Mouse (Mus musculus): ENCODE data around the gene Lsm14b. TPM values are rescaled to one million over a fixed set of nuclear protein-coding genes. Genes with fewer than 3 reads are reported as not detected.
A peak's percentile ranks its signal among the peaks of the same experiment; 100 is the strongest.

The Lsm14b gene
- polyA plus RNA-seq, 1 experiment from 2014 or later, result 3.9 TPM

DNA sequence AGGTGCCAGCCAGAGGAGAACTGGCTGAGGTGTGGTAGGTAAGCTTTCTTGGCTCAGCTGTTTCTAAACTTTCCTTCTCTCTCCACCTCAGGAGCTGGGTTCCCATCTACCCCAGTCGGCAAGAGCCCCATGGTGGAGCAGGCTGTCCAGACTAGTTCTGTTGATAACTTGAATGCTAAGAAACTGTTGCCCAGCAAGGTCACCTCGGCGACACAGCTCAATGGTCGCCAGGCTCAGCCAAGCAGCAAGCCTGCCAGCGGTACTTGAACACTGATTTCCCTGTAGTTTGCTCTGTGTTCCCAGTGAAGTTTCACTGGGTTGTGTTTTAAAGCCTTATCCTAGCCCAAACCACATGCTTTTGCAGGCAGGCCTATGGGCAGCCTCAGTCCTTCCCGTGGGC lies 6.5 kb downstream of the Lsm14b start:
- Histone ChIP-seq H3K4me3 (ENCODE audit: low read depth, low read length) (no peak overlapping the region), H3K9ac (ENCODE audit: low read length) (no peak overlapping the region), H3K27me3 (ENCODE audit: control insufficient read depth, insufficient read depth, low read length) (no peaks in the 10 kb centered on the region), H3K27ac (replicated peaks) (no peak overlapping the region), H3K4me1 (replicated peaks; ENCODE audit: control insufficient read depth, insufficient read depth) (no peaks in the 10 kb centered on the region; the same call in none of the 2 replicates), H3K4me2 (replicated peaks; ENCODE audit: low read depth) (no peak overlapping the region), H3K36me3 (ENCODE audit: control insufficient read depth, insufficient read depth, low read length) (peaks cover 31% of the 10 kb centered on the region), H3K9me3 (ENCODE audit: control insufficient read depth, low read length) (no peaks in the 10 kb centered on the region)
- ATAC-seq (ENCODE audit: low FRiP score, low TSS enrichment) (no peak), DNase-seq (ENCODE audit: low spot score) (no peak)
- TF ChIP-seq CTCF (IDR thresholded peaks at IDR 0.05; ENCODE audit: low read depth) (no peak), EP300 (optimal IDR thresholded peaks at IDR 0.05) (no peak)
- 90% methylated on average over 6 of the region's 6 CpGs for WGBS

DNA sequence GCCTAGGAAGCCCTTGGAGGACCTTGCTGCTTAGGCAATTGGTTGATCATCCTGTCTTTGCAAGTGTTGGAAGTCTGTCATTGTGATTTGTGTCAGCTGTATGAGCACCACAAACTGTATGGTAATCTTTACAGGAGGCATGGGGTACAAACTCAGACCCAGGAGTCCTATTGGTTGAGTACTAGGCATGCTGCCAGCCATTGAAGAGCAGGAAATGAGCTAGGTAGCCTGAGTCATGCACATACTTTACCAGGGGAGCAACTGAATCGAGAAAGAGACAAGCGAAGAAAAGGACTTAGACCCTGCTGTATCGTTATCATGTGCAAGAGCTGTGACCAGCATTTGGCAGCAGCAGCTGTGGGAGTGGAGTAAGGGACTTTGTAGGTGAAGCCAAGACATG lies 8.1 kb downstream of the Lsm14b start:
- no peak overlapping the region for H3K4me3 ChIP-seq (ENCODE audit: low read depth, low read length)
- no peak for TF ChIP-seq CTCF (IDR thresholded peaks at IDR 0.05; ENCODE audit: low read depth)
- no peak for TF ChIP-seq EP300 (optimal IDR thresholded peaks at IDR 0.05)
- H3K4me1 ChIP-seq (replicated peaks; ENCODE audit: control insufficient read depth, insufficient read depth), result no peaks in the 10 kb centered on the region
- no peak overlapping the region for H3K4me2 ChIP-seq (replicated peaks; ENCODE audit: low read depth)
- WGBS, result 71% methylated on average over 3 of the region's 3 CpGs
- H3K27me3 ChIP-seq (ENCODE audit: control insufficient read depth, insufficient read depth, low read length), result no peaks in the 10 kb centered on the region
- no peaks in the 10 kb centered on the region for H3K9me3 ChIP-seq (ENCODE audit: control insufficient read depth, low read length)
- H3K36me3 ChIP-seq (ENCODE audit: control insufficient read depth, insufficient read depth, low read length), result peaks cover 39% of the 10 kb centered on the region
- H3K9ac ChIP-seq (ENCODE audit: low read length), result no peak overlapping the region
- DNase-seq (ENCODE audit: low spot score) (no peak), ATAC-seq (ENCODE audit: low FRiP score, low TSS enrichment) (no peak)
- H3K27ac ChIP-seq (replicated peaks), result no peak overlapping the region

DNA sequence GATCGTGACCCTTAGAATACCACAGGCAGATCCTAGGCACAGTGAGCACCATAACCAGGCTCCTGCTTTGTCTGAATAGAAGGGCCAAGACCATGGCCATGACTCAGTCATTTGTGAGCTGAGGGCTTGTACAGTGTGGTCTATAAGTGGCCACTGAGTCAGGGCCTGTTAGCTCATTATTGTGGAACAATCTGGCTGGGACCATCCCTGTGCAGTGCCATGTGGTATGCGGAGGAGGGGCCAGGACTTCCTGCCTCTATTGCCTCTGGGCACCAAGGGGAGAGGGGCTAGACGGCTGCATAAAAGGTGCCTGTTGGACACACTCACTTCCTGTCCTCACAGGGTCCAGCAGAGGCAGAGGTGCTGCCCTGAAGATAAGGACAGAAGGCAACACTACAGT lies 9.2 kb downstream of the Lsm14b start:
- WGBS, result 72% methylated on average over 3 of the region's 3 CpGs
- no peaks in the 10 kb centered on the region for H3K4me1 ChIP-seq (replicated peaks; ENCODE audit: control insufficient read depth, insufficient read depth)
- DNase-seq (ENCODE audit: low spot score), result no peak
- H3K4me3 ChIP-seq (ENCODE audit: low read depth, low read length), result no peak overlapping the region
- no peak overlapping the region for H3K9ac ChIP-seq (ENCODE audit: low read length)
- no peak overlapping the region for H3K4me2 ChIP-seq (replicated peaks; ENCODE audit: low read depth)
- no peaks in the 10 kb centered on the region for H3K27me3 ChIP-seq (ENCODE audit: control insufficient read depth, insufficient read depth, low read length)
- TF ChIP-seq EP300 (optimal IDR thresholded peaks at IDR 0.05) (no peak), CTCF (IDR thresholded peaks at IDR 0.05; ENCODE audit: low read depth) (no peak)
- no peak for ATAC-seq (ENCODE audit: low FRiP score, low TSS enrichment)
- peaks cover 46% of the 10 kb centered on the region for H3K36me3 ChIP-seq (ENCODE audit: control insufficient read depth, insufficient read depth, low read length)
- H3K27ac ChIP-seq (replicated peaks), result no peak overlapping the region
- no peaks in the 10 kb centered on the region for H3K9me3 ChIP-seq (ENCODE audit: control insufficient read depth, low read length)

DNA sequence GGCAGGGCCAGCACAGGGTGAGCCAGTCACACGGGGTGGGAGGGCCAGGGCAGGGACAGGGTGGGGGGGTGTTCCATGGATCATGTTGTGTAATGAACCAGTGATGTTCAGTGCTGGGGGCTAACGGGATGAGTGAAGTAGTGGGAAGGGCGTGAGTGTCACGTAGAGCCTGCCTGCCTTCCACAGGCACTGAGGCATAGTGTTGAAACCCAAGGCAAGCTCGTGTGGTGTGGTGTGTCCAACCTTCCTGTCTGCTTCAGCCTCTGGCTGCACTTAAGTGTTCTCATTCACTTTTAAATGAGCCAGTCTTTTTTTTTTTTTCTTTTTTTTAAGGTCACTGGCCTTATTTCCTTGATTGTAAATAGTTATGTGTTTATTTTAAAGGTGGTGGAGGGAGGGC lies 10.0 kb downstream of the Lsm14b start:
- no peak for DNase-seq (ENCODE audit: low spot score)
- no peak overlapping the region for H3K4me2 ChIP-seq (replicated peaks; ENCODE audit: low read depth)
- no peak for ATAC-seq (ENCODE audit: low FRiP score, low TSS enrichment)
- TF ChIP-seq EP300 (optimal IDR thresholded peaks at IDR 0.05) (no peak), CTCF (IDR thresholded peaks at IDR 0.05; ENCODE audit: low read depth) (no peak)
- H3K9me3 ChIP-seq (ENCODE audit: control insufficient read depth, low read length), result no peaks in the 10 kb centered on the region
- no peaks in the 10 kb centered on the region for H3K4me1 ChIP-seq (replicated peaks; ENCODE audit: control insufficient read depth, insufficient read depth)
- H3K27ac ChIP-seq (replicated peaks), result no peak overlapping the region
- H3K36me3 ChIP-seq (ENCODE audit: control insufficient read depth, insufficient read depth, low read length), result peaks cover 47% of the 10 kb centered on the region
- H3K4me3 ChIP-seq (ENCODE audit: low read depth, low read length), result no peak overlapping the region
- H3K27me3 ChIP-seq (ENCODE audit: control insufficient read depth, insufficient read depth, low read length), result no peaks in the 10 kb centered on the region
- no peak overlapping the region for H3K9ac ChIP-seq (ENCODE audit: low read length)
- WGBS, result 55% methylated on average over 5 of the region's 5 CpGs

DNA sequence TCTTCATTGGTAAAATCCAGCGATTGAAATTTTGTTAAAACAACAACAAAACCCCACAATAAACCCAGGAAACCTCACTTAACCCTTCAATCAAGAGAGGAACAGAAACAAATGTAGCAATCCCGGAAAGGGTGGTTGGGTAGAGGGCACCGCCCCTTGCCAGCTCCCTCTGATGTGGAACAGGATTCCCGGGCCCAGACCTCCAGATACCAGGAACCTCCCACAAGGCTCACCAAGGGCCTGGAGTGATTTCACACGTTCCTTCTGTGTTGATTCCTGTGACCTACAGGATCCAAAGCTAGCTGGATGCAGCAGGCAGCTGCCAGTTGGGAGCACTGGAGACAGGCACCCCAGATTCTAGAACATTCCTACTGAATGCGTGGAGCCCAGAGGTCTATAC lies 15.6 kb downstream of the Lsm14b start:
- Histone ChIP-seq H3K9ac (ENCODE audit: low read length) (no peak overlapping the region; the same call in 1 of the 2 replicates), H3K4me2 (replicated peaks; ENCODE audit: low read depth) (peak overlapping the region; percentile 8; the same call in 1 of the 2 replicates), H3K36me3 (ENCODE audit: control insufficient read depth, insufficient read depth, low read length) (peaks cover 24% of the 10 kb centered on the region), H3K4me1 (replicated peaks; ENCODE audit: control insufficient read depth, insufficient read depth) (0 out of 2 replicates have a peak, but pooled peaks cover 3% of the 10 kb centered on the region), H3K9me3 (ENCODE audit: control insufficient read depth, low read length) (no peaks in the 10 kb centered on the region), H3K27me3 (ENCODE audit: control insufficient read depth, insufficient read depth, low read length) (no peaks in the 10 kb centered on the region), H3K27ac (replicated peaks) (no peak overlapping the region), H3K4me3 (ENCODE audit: low read depth, low read length) (peak overlapping the region; percentile 94; the same call in 1 of the 2 replicates)
- no peak for DNase-seq (ENCODE audit: low spot score)
- 43% methylated on average over 6 of the region's 6 CpGs for WGBS
- no peak for TF ChIP-seq EP300 (optimal IDR thresholded peaks at IDR 0.05)
- no peak for TF ChIP-seq CTCF (IDR thresholded peaks at IDR 0.05; ENCODE audit: low read depth)
- ATAC-seq (ENCODE audit: low FRiP score, low TSS enrichment), result no peak

DNA sequence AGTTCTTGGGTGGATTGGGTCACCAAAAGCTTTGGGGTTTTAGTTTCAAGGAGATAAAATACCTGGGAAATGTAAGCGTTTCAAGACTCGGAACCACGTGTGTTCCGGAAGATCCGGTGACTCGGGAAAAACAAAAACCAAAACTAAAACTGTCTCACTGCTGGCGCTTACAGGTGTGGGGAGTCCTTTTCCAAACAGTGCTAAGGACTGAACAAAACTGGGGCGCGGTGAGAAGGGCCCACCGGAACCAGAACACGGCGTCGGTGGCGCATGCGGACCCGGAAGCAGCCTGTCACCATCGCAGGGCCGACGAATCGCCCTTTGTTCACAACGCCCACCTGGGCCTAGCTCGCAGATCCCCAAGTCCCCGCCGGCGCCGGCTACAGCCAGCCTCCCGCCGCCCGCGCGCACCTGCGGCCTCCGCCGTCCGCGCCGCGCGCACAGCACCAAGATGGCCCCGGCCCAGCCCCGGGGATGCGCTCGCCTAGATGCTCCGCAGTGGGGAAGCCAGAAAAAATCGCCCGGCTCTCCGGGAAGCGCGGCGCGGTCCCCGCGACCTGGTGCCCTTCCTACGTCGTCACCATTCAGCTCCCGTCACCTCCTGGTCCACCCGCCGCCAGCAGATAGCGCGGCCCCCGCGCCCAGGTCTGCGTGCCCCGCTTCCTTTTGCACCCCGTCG lies 16.9 kb downstream of the Lsm14b start:
- peak; percentile 70 for ATAC-seq (ENCODE audit: low FRiP score, low TSS enrichment)
- Histone ChIP-seq H3K27me3 (ENCODE audit: control insufficient read depth, insufficient read depth, low read length) (no peaks in the 10 kb centered on the region), H3K4me3 (ENCODE audit: low read depth, low read length) (peak overlapping the region; percentile 94), H3K27ac (replicated peaks) (peak overlapping the region; percentile 94), H3K4me2 (replicated peaks; ENCODE audit: low read depth) (peak overlapping the region; percentile 97), H3K36me3 (ENCODE audit: control insufficient read depth, insufficient read depth, low read length) (peaks cover 14% of the 10 kb centered on the region), H3K4me1 (replicated peaks; ENCODE audit: control insufficient read depth, insufficient read depth) (0 out of 2 replicates have a peak, but pooled peaks cover 3% of the 10 kb centered on the region), H3K9me3 (ENCODE audit: control insufficient read depth, low read length) (no peaks in the 10 kb centered on the region), H3K9ac (ENCODE audit: low read length) (peak overlapping the region; percentile 88)
- peak; percentile 64 for DNase-seq (ENCODE audit: low spot score)
- under 1% methylated on average over 61 of the region's 66 CpGs for WGBS
- TF ChIP-seq EP300 (optimal IDR thresholded peaks at IDR 0.05), result no peak
- TF ChIP-seq CTCF (IDR thresholded peaks at IDR 0.05; ENCODE audit: low read depth), result no peak
